Mouse (Mus musculus) layer of hippocampus, adult 9-11 months (tissue): ENCODE results near the gene Tmem143.
A peak's percentile ranks its signal among the peaks of the same experiment; 100 is the strongest.
"Not testable (repeated sequence)": the region's sequence is repeated elsewhere in the genome, so short reads cannot be mapped to it uniquely, and the experiment has no call there.

Experiments
- DNase-seq: peaks from one replicate; pipeline ENCODE4 v3.0.0; 2022

Tmem143 gene

DNA sequence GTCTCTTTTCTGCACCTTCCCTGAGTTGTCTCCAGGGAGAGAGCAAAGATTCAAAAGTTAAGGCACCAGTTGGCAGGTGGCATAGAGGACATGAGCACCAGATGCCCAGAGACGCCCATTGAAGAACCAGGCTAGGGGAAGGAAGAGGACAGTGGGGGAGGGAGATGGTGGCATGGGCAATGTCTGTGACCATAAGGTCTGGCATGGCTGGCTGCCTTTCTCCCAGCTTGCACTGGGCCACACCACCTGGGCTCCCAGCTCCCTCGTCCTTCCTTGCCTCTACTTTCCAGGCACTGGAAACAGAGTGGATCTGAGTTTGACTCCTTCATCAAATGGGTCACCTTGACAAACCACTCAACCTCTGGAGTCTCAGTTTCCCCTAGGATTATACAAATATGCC, 4.1 kb upstream of the Tmem143 start:
- DNase-seq: no peak

DNA sequence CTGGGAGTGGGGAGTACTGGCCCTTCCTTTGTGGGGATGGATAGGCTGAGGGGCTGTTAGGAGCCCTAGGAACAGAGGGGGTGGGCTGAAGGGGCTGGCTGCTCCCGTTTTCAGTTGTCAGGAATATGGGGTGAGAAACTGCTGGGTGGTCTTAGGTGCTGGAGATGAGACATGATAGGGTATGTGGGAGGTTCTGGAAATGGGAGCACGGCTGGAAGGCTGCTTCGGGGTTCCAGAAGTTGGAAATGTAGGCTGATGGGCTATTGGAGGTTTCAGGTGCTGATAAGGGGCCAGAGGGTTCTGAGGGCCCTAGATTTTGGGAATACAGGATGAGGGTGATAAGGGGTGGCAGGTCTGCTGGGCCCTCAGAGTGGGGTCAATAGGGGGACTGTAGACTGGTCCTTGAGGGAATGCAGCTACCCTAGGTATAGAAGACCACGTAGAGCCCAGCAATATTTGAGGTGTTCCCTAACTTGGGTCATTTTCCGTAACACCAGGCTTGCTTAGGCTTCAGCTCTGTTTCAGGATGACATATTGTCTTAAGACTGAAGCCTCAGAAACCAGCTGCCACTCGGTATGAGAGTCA, 717 bp upstream of the Tmem143 start:
- no peak for DNase-seq

DNA sequence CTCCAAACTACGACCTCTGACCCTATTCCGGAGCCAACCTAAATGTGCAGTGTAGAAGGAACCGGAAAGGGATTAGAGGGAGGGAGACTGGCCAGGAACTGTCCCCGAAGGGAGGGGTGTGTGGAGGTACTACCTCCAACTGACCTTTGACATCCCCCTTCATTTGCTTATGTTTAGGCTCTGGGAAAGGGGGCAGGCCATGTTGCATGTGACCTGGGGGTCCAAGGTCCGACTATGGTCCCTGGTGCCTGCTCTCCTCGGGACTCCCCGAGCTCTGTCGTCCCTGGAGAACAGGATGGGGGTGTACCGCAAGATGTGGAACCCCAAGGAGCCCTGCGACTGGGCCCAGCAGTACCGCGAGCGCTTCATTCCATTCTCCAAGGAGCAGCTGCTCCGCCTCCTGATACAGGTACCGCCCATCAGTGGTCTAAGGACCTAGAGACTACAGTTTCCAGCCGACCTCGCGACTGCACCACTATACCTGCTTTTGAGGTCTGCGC, 567 bp downstream of the Tmem143 start:
- peak; percentile 66 for DNase-seq

DNA sequence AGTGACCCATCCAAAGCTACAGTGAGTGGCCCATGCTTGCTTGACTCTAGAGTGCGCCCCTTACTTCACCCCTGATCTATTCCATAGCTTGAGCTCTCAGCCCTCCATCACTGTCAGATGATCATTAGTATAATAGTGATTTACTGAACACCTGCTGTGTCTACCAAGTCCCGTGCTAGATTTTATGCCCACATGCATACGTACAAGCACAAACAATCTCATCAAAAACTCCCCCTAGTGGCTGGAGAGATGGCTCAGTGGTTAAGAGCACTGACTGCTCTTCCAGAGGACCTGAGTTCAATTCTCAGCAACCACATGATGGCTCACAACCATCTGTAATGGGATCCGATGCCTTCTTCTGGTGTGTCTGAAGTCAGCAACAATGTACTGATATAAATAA, 1.4 kb downstream of the Tmem143 start:
- not testable (repeated sequence) for DNase-seq

DNA sequence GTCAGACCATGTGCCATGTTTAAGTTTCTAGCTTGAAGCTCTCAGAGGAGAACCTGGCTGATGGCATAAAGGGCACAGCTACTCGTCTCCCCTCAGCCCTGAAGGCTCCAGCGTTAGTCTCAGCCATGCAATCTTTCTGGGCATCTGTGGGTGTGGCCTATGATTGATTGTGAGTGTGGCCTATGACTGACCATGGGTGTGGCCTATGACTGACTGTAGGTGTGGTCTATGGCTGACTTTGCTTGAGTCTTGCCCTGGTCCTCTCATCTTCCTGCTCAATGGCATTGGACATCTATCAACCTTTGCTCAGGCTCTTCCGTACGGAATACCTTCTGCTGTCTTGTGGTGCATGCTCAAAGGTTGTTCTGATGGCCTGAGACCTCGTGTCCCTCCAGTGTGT, 4.8 kb downstream of the Tmem143 start:
- DNase-seq: no peak

DNA sequence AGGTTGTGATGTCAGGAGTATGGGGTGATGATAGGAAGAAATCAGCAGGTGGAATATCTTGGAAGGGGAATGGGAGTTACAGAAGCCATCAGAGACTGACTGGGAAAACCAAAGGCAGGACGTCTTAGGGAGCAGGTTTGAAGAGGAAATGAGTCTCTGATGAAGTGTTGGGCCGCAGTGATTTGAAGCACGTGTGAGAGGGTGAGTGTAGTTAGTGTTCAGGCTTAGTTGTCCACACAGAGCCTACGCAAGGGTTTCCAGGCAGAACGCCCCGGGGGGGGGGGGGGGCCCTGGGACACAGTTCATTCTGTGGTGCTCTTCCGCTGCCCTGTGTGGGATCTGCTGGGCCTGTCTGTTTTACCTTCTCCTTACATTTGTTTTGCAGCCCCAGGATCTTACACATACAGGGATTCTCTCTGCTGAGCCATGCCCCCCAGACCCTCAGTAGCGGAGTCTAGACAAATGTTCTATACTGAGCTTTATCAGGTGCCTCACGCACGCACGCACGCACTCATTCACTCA, 5.8 kb downstream of the Tmem143 start:
- no peak for DNase-seq

DNA sequence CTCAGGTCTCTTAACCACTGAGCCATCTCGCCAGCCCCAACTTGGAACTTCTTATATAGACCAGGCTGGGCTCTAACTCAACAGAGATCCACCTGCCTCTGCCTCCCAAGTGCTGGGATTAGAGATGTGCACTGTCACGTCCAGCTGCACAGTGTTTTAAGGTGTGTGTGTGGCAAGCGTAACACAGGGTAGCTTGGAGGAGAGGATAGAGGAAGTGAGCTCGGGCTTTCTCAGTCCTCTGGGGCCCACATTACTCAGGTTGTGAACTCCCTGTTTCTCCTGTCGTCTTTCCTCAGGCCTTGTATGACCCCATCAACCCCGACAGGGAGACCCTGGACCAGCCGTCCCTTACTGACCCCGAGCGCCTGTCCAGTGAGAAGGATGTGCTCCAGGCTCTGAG, 9.9 kb downstream of the Tmem143 start:
- no peak for DNase-seq

DNA sequence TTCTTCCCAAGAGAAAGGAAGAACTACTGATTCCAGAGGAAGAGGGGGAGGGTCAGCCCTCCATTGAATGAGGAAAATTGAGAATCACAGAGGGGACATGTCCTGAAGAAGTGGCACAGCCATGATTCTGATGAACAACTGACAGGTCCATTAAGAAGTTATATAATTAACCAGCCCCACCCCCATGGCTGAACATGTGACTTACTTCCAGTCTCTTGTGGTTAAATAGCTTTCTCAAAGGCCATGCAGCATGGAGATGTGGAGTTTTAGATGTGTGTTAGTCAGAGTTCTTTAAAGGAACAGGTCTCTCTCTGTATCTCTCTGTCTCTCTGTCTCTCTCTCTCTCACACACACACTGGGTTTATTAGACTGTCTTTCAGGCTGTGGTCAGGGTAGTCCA, 11.6 kb downstream of the Tmem143 start:
- no peak for DNase-seq

DNA sequence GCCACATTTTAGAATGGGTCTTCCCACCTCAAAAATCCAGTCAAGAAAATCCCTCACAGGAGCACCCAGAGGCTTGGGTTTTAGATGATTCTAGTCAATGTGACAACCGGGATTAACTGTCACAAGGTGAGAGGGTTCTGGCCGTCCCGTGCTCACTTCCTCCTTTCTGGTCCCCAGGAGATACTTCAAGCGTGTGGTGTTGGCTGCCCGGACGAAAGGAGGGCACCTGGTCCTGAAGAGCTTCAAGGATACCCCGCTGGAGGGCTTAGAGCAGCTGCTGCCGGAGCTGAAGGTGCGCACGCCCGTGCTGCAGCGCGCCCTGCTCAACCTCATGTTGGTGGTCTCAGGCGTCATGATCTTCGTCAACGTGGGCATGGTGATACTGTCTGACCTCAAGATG, 12.4 kb downstream of the Tmem143 start:
- no peak for DNase-seq

DNA sequence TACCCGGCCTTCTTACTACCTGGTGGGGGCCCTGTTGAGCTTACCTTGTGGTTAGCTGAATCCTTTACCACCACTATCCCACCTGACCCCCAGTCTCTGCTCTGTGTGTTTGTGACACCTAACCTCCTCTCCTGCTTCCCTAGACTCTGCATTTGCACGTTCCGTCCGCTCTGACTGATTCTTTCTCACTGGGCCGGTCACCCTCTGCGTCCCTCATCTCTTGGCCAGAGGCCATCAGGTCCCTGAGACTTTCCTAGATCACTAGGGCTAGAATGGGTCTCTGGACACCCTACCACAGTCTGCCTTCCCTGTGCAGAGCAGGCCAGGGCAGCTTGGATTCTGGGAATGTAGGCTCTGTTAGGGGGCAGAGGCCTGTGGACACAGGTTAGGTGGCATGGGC, 17.3 kb downstream of the Tmem143 start:
- no peak for DNase-seq

DNA sequence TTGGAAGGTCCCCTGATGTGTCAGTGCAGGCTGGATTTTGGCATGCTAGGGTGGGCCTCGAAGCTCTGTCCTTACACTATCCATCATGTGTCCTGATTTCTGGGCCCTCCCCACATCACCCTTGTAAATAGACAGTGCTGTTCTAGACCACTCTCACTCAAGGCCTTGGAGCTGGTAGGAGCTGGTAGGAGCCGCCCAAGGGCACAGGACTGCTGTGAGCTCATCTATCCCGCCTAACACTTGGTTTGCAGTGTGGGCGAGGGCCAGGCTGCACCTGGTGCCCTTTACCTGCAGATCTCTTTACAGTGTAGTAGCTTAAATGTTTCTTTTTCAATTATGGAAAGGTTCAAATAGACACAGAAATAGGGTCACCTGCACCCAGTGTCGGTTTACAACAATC, 18.3 kb downstream of the Tmem143 start:
- DNase-seq: no peak

DNA sequence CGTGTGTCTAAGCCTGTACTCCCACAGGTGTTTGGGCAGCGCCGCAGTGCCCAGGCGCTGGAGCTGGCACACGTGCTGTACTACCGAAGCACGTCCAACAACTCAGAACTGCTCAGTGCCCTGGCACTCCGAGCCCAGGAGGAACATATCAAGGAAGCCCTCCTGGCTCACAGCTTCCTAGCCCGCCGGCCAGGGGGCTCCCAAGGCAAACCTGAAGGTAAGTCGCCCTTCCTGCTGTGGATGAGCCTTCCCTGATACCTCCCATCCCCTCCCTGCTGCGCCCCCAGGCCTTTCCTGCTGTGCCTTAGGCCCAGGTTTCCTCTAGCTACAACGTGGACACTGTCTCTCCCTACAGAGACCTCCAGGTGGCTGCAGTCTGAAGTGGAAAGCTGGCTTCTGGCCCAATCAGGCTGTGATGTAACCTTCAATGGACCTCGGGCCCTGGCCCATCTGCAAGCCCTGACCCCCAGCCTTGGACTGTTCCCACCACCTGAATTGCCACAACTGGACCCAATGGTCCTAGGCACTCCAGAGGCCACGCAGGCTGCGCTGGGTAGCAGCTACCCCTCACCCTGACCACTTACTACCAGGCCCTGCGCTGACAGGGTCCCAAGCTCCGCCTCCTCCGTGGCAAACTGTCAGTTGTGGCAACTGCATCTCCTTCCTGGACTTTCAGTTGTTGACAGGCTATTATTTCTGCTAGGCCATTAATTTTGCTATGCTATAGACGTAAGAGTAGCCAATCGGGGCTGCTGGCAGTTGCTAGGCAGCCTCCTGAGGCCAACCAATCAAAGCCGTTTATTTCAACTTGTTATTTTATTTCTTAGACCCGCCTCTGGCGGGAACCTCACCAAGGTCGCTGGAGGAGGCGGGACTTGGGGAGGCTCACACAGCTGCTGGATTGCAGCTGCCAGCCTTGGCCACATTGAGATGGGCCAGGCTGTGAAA, 19.6 kb downstream of the Tmem143 start:
- peak; percentile 90 for DNase-seq

DNA sequence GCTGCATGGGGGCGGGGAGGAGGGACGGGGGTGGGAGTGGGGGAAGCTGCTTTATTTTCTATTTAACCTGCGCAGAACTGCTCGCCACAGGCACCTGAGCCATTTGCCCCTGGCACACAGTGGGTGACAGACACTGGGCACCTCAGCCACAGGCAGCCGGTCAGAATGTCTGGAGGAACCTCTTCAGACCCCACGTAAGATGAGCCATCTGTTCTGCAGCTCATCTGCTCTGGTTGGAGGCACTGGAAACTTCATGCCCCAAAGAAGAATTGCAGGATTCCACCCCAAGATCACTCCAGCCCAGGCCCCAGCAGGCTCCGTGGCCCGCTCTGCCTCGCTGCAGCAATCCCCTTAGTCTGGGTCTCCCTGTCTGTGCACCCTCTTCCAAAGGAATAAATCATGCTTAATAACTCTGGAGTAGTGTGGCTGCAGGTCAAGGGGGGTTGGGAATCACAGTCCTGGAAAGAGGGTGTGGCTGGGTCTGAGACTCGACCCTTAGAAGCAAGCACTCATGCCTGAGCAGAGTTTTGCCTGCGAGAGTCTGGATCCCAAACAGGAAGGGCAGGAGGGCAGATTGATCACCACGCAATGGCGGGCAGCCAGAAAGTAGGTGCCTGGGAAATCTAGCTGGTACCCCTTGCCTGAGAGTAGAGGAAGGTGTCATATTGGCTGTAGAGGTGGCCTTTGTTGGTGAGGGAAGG, 20.4 kb downstream of the Tmem143 start:
- no peak for DNase-seq

DNA sequence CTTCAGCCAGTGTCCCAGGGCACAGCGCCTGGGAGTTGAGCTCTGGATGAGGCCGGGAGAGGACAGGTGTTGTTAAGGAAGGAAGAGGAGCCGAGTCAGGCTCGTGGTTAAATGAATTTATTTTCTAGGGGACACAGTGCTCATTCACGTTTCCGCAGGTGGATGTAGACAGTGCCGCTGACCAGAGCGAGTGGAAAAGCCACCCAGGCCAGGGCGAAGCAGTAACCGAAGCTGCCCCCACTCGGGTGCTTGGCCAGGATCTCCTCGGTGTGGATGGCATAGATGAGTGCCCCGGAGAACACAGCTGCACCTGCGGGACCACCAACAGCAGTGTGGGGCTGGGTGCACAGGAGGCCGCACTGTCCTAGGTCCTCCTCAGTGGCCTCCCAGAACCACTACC, 21.2 kb downstream of the Tmem143 start:
- DNase-seq: no peak

DNA sequence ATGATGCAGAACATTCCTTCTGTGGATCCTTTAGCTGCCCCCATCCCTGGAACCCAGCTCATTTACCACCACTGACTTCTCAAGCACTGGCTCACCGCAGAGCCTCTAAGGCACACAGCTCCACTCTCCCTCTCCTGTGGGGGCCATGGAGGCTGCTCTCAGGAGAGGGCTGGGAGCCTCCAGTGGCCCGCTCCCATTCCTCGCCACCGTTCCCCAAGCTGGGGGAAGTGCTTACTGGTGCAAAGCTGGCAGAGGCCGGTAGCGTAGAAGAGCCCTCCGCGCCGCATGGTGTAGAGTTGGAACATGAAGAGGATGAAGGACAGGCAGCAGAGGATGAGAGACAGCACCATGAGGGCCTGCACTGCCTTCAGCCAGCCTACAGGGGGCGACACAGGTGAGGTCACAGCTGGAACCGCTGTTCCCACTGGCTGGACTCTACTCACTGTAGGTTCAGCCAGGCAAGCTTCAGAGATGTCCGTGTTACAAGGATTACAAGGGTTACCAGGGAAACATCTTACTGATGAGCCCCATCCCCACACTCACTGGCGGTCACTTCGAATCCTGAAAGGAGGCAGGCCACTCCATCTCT, 22.4 kb downstream of the Tmem143 start:
- no peak for DNase-seq

DNA sequence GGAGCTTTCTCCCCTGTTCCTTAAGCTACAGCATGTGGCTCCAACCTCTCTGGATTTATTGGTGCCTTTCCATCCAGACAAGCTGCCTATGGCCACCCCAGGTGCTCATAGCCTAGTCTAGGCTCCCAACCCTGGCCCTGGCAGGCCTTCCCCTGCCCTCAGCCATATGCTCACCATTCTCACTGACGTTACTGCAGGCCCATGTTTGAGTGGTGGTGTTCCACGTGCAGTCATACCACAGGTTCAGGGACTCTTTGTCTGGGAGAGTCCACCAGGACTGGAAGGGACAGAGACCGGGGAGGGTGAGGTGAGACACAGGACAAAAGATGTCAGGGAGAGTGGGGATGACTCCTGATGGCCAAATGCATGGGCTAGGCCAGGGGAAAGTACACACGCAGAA, 23.0 kb downstream of the Tmem143 start:
- DNase-seq: no peak

DNA sequence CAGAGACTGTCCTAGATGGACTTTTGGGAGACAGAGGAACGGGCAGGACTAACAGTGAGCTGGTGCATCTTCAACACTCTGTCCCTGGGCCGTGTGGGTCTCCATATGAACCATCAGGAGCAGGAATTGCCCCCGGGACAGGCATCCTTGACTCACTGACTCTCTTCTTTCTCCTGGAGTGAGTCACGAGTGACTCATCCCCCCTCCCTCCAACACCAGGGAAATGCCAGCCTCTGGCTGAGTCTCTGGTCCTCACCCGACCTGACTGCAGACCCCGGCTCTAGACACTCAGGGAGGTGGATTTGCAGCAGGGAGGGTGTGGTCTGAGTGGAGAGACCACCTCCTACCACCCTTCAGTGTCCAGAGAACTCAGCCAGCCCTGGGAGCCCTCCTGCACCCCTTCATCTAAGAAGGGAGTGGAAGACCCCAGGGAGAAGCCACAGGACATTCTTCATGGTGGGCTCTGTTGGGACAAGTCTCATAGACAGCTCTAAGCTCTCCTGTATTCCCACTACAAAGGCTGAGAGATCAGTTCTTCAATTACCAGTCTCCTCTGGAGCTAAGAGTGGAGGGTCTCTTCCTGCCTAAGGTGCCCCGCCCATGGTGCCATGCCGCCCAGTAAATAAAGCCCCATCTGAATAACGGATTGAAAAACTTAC, 24.0 kb downstream of the Tmem143 start:
- no peak for DNase-seq

DNA sequence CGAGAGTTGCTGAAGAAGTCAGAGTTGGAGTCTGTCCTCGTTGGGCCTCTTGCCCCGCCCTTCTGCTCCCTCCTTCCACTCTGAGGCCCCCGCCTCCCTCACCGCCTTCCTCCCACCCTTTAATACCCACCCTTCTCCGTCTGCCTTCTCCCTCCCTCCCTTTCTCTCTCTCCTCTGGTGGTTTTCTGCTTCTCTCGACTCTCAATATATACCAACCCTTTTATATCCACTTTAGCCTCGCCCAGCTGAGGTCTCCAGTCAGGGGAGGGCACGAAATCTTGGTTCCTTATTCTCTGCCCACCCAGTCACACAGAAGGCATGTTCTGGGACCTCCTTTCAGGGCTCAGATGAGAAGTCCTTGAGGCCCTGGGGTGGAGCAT, 24.5 kb downstream of the Tmem143 start, which contains the start of gene Emp3:
Emp3 (minus strand) TSS at position 163 of the 380 bp plus-strand sequence.
- DNase-seq: no peak

DNA sequence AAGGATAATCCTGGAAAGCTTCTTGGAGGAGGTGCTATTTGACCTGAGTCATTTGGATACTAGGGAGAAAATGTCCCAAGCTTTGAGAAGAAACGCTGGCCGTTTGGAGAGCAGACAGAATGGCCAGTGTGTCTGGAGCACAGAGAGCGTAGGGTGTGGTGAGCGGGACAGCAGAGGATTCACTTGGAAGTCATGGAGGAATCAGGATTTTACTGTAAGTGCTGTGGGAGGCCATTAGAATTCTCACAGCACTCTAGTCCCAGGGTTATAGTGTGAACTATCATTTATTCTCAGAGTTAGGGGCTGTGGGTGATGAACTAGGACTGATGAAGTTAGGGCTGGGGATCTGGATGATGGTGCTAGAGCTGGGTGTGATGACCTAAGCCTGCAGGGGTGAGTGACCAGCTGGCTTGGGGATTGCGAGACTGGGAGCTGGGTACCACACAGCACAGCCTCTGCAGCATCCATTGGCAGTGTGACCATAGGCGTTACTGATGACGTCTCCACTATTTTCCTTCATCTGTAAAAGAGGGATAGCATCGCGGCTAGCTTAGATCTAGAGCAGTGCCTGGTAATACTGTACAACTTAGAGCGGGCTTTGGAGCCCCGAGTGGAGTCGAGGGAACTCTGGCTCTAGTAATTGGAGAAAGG, 25.3 kb downstream of the Tmem143 start:
- no peak for DNase-seq

DNA sequence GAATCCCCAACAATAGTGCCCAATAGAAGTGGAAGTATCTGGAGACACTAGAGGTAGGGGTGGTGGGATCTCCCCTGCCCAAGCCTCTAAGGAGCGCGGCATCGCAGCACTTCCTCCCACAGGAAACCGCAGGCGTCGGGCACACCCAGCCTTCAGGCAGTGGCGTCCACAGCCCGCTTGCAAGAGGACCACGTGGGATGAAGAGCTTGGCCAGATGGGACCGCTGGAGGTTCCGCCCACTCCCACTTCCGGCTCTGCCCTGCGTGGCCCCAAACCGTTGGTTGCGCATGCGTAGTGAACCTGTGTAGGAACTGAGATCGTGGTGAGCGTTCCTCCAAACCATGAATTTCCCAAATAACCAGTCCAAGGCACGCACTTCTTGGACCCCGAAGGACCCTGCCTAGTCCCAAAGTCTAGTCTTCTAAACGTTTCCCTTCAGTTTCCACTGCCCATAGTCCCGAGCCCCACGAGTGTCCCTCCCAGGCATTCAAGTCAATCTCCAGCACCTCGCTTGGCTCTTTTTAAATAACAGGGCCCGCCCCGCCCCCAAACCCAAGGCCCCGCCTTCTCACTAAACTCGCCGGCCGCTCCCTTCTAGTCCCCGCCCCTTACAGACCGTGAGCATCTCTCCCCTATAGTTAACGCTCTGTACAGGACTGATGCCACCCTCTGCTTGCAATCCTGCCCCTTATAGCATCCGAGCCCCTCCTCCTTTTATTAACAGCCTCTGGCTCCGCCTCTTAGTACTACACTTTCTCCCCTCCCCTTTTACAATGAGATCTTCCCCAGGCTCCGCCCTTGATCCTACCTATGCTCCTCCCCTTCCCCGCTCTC, 26.4 kb downstream of the Tmem143 start:
- DNase-seq: peak; percentile 97
